Mouse (Mus musculus) liver, embryonic 14.5 days (tissue): ENCODE results near the gene Cpne7. TPM values are rescaled to one million over a fixed set of nuclear protein-coding genes. Genes with fewer than 3 reads are reported as not detected.

Experiments
- ATAC-seq: fragments of 200-750 bp; cut with Nextera tagmentation; 2 replicates; pipeline ENCODE4 v1.8.0; 2017; ENCODE audit warnings: moderate number of reproducible peaks, mild to moderate bottlenecking, moderate library complexity; ENCODE audit not compliant: insufficient read depth
- DNase-seq, 3 experiments: peaks; one replicate each; pipeline ENCODE4 v3.0.0-alpha.2; 2012 to 2013; ENCODE audit warnings: low read depth in 3 of 3, low spot score in 3 of 3
- H3K27ac ChIP-seq: fragments of 300-500 bp; sonication (generic); 2 replicates; pipeline ENCODE4 v1.5.1; 2014; ENCODE audit warnings: moderate library complexity, mild to moderate bottlenecking, control low read depth, inconsistent platforms
- H3K27me3 ChIP-seq: fragments of 300-500 bp; sonication (generic); 2 replicates; pipeline ENCODE4 v1.6.1; 2014; ENCODE audit warnings: mild to moderate bottlenecking, low read length, moderate library complexity; ENCODE audit not compliant: control insufficient read depth, insufficient read depth
- H3K36me3 ChIP-seq: fragments of 300-500 bp; sonication (generic); replicated peaks from 2 replicates; pipeline ENCODE4 v1.6.1; 2014; ENCODE audit warnings: low read depth; ENCODE audit not compliant: control insufficient read depth, insufficient read depth
- H3K4me1 ChIP-seq, 2 experiments: fragments of 200-500 bp in 1 of 2; fragments of 300-500 bp in 1 of 2; sonication (generic) in 1 of 2; replicated peaks; 2 replicates each; pipeline ENCODE4 v1.6.1; 2012 to 2014; ENCODE audit warnings: antibody characterized with exemption in 1 of 2, inconsistent platforms in 1 of 2, low read length in 1 of 2; ENCODE audit not compliant: control insufficient read depth in 2 of 2, insufficient read depth in 2 of 2
- H3K4me2 ChIP-seq: fragments of 300-500 bp; sonication (generic); 2 replicates; pipeline ENCODE4 v1.6.1; 2014; ENCODE audit warnings: low read depth, mild to moderate bottlenecking, control low read depth, moderate library complexity
- H3K4me3 ChIP-seq, 2 experiments: fragments of 200-500 bp in 1 of 2; fragments of 300-500 bp in 1 of 2; sonication (generic) in 1 of 2; 2 replicates each; pipeline ENCODE4 v1.5.1; 2012 to 2014; ENCODE audit warnings: low read depth in 2 of 2, low read length in 2 of 2, mild to moderate bottlenecking in 2 of 2, control low read depth in 1 of 2, inconsistent platforms in 1 of 2, moderate library complexity in 1 of 2; ENCODE audit not compliant: insufficient read depth in 1 of 2
- H3K9ac ChIP-seq: fragments of 300-500 bp; sonication (generic); replicated peaks from 2 replicates; pipeline ENCODE4 v1.6.1; 2014; ENCODE audit warnings: mild to moderate bottlenecking, control low read depth, moderate library complexity
- H3K9me3 ChIP-seq: fragments of 300-500 bp; sonication (generic); 2 replicates; pipeline ENCODE4 v1.6.1; 2016; ENCODE audit warnings: low read length, mixed read lengths; ENCODE audit not compliant: control insufficient read depth
- CTCF ChIP-seq: IDR thresholded peaks from 2 replicates; pipeline ENCODE4 v1.5.1; 2016; ENCODE audit warnings: antibody characterized with exemption, low read depth, control low read depth
- EP300 ChIP-seq: IDR thresholded peaks from 2 replicates; pipeline ENCODE4 v1.6.1; 2016; ENCODE audit warnings: antibody characterized with exemption, low read depth
- WGBS: fragments of 180-500 bp; shearing (Covaris S2); extraction: QIAGEN DNeasy Blood & Tissue Kit; methylation state at CpG from one replicate; pipeline ENCODE4 v1.1.7; 2014; ENCODE audit not compliant: insufficient replicate concordance; 5-methylcytosine and 5-hydroxymethylcytosine counted together
- polyA plus RNA-seq, 2 experiments: library from polyadenylated mRNA; depleted of rRNA in 1 of 2; stranded (reverse) in 1 of 2; unstranded in 1 of 2; fragments of >200 nt; fragmentation: Nextera tagmentation in 1 of 2; extraction: Ambion mirVana in 1 of 2; gene quantifications; 2 replicates each; pipeline versions ENCODE4 v1.2.1 to v1.2.3; 2012 to 2014

Gene Cpne7
- polyA plus RNA-seq, 2 experiments: 0.65 to 1.9 TPM

DNA sequence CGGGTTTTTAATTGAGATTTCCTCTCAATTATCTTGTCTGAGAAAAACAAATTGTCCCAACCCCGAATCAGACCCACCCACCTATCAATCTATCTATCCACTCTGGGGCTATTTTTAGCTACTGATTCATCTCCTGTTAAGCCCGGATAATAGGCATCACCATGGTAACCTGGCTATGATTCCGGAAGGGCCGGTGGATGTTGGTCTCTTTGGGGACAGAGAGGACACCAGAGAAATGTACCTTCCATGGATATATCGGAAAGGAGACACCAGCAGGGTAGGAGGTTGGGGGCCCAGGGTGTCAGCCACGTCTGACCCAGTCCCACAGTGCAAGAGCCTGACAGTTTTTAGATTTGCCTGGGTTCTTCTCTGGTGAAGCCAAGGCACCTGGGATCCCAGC is 18.2 kb downstream of the Cpne7 start:
- Histone ChIP-seq H3K4me2 (no peak overlapping the region), H3K9ac (no peak overlapping the region), H3K27me3 (no peaks in the 10 kb centered on the region), H3K36me3 (no peaks in the 10 kb centered on the region), H3K9me3 (no peaks in the 10 kb centered on the region), H3K4me3 (no peak overlapping the region), H3K27ac (no peak overlapping the region), H3K4me1 (0 out of 4 replicates have a peak, but pooled peaks cover 0 to 2% of the 10 kb centered on the region in 2 experiments)
- DNase-seq (no peak), ATAC-seq (no peak)
- no peak for TF ChIP-seq EP300
- TF ChIP-seq CTCF: no peak
- WGBS: 33% methylated on average over 7 of the region's 7 CpGs

DNA sequence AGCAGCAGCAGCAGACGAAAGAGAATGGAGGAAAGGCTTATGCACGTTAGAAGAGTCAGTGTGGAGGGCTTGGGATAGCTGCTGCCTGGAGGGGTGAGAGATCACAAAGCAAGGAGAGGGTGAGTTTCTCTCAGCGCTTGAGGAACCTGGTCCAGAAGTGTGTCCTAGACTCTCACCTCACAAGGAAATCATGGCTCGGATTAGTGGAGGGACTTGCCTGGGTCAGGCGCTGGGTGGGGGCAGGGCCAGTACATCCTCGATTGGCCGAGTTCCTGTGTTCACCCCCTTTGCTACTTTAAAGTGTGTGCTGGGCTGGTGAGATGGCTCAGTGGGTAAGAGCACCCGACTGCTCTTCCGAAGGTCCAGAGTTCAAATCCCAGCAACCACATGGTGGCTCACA is 18.6 kb downstream of the Cpne7 start:
- Histone ChIP-seq H3K4me2 (no peak overlapping the region), H3K9ac (no peak overlapping the region), H3K36me3 (no peaks in the 10 kb centered on the region), H3K4me3 (no peak overlapping the region), H3K27ac (no peak overlapping the region), H3K27me3 (no peaks in the 10 kb centered on the region), H3K9me3 (no peaks in the 10 kb centered on the region), H3K4me1 (0 out of 4 replicates have a peak, but pooled peaks cover 0 to 2% of the 10 kb centered on the region in 2 experiments)
- 48% methylated on average over 9 of the region's 9 CpGs for WGBS
- no peak for TF ChIP-seq EP300
- TF ChIP-seq CTCF: no peak
- DNase-seq: no peak
- no peak for ATAC-seq

DNA sequence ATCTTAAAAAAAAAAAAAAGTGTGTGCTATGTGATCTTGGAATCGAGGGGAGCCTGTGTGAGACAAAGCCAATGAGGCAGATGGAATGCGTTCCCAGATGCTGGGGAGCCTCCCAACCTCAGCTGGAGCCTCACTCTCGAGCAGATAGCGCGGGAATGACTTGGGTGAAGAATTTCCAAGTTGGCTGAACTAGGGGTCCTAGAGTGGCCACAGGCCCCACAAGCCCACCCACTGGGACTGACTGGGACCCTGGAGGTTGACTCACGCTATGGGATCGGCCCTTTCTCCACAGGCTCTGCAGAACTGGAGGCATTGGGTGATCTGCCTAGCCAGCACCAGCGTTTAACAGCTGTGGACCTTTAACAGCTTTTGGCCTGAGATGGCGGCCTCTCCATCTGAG is 19.1 kb downstream of the Cpne7 start:
- Histone ChIP-seq H3K36me3 (no peaks in the 10 kb centered on the region), H3K4me3 (no peak overlapping the region), H3K27ac (no peak overlapping the region), H3K9ac (no peak overlapping the region), H3K27me3 (no peaks in the 10 kb centered on the region), H3K4me1 (0 out of 4 replicates have a peak, but pooled peaks cover 0 to 2% of the 10 kb centered on the region in 2 experiments), H3K9me3 (no peaks in the 10 kb centered on the region), H3K4me2 (no peak overlapping the region)
- TF ChIP-seq CTCF: no peak
- TF ChIP-seq EP300: no peak
- WGBS: 64% methylated on average over 9 of the region's 9 CpGs
- ATAC-seq (no peak), DNase-seq (no peak)

DNA sequence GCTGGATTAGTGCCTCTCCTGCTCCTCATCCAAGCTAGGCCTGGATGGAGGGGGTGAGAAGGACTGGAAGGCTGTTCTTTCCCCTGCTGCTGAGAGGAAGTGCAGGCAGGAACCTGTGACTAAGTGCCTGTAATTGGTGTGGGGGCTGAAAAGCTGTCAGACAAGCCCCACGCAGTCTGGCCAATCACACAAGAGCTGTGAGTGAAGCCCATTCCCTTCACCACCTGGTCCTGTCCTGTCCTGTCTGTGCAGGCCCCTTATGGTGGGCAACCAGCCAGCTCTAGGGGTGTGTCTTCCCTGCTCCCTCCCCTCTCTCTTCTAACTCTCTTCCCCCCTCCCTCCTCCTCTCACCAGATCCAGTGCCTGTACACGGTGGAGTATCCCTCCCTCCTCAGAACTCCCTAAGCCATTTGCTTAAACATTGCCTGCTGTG is 20.5 kb downstream of the Cpne7 start:
- ATAC-seq: no peak
- Histone ChIP-seq H3K4me3 (no peak overlapping the region), H3K36me3 (no peaks in the 10 kb centered on the region), H3K27ac (no peak overlapping the region), H3K9ac (no peak overlapping the region), H3K4me2 (no peak overlapping the region), H3K27me3 (no peaks in the 10 kb centered on the region), H3K4me1 (0 out of 4 replicates have a peak, but pooled peaks cover 0 to 2% of the 10 kb centered on the region in 2 experiments), H3K9me3 (no peaks in the 10 kb centered on the region)
- TF ChIP-seq CTCF (no peak), EP300 (no peak)
- 22% methylated on average over 2 of the region's 2 CpGs for WGBS
- no peak for DNase-seq

DNA sequence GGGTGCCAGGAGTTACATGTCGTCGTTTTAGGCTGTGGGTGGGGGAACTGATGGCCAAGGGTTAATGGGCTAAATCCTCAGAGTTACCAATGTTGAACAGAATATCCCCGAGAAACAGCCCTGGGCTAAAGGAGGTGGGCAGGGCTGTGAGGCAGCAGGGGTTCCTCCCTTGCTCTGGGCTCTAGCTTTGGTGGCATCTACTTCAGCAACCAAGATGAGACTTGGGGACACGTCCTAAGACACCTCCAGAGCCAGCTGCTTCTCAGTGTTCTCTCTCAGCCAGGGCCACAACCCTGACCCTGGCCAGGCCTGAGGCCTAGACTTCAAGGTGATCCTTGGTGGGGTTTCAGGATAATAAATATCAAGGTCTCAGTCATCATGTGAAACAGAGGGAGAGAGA is 21.6 kb downstream of the Cpne7 start:
- 0 out of 4 replicates have a peak, but pooled peaks cover 0 to 2% of the 10 kb centered on the region in 2 experiments for H3K4me1 ChIP-seq
- no peaks in the 10 kb centered on the region for H3K36me3 ChIP-seq
- no peak for DNase-seq
- H3K4me3 ChIP-seq: no peak overlapping the region
- no peak overlapping the region for H3K9ac ChIP-seq
- no peaks in the 10 kb centered on the region for H3K9me3 ChIP-seq
- WGBS: 53% methylated on average over 4 of the region's 4 CpGs
- no peak overlapping the region for H3K4me2 ChIP-seq
- H3K27me3 ChIP-seq: no peaks in the 10 kb centered on the region
- no peak for TF ChIP-seq CTCF
- no peak for TF ChIP-seq EP300
- H3K27ac ChIP-seq: no peak overlapping the region
- no peak for ATAC-seq
